Mouse (Mus musculus) urinary bladder, postnatal 36 days (tissue): Measurements from ENCODE around the gene A930004D18Rik.

Experiments used
- DNase-seq, 2 experiments: peaks; one replicate each; pipeline ENCODE4 v3.0.0; 2022; ENCODE audit warnings: low spot score in 2 of 2, mixed read lengths in 1 of 2

The A930004D18Rik gene

DNA sequence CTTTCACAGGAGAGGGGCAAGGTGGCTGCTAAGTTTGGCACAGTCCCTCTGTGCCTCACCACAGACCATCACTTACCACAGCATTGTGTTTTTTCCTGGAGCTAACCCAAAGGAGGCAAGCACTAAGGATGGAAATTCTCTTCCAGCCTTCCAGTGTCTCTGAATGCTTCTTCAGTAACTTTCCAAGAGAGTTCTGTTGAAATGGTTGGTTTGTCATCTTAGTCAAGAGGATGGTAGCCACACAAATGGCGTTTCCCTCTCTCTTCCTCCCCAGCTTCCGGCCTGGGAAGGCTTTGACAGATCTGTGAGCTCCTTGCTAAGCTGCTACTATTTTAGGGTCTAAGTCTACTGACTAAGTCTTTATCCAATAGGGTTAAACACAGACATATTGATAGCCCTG is at the start of gene A930004D18Rik:
Gene A930004D18Rik (minus strand): TSS at position 247 of the 400 bp plus-strand sequence.
- no peak for DNase-seq

DNA sequence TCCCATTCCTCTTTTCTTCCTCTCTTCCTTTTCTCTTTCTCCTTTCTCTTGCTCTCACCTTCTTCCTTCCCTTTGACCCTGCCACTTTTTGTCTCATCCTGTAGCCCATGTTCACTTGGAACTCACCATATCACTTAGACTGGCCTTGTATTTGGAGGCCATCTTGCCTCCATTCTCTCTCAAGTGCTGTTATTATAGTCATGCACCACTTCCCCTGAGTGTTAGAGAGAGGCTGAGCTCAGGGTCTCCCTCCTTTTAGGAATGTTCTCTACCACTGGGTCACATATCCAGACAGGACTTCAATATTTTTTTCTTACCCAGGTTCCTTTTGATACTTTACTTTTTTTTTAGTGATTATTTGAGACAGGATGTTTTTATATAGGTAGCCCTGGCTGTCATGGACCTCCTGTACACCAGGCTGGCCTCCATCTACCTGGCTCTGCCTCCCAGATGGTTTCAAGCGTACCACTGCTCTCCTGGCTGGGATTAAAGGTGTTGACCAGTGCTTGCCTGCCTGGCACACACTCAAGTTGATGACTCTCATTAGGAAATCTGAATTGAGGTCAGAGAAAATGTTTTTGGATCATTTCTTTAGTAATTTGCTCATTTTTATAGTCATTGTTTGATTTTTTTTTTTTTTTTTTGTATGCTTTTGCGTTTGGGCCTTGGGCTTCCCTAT is 42.8 kb upstream of the A930004D18Rik start:
- no peak for DNase-seq

DNA sequence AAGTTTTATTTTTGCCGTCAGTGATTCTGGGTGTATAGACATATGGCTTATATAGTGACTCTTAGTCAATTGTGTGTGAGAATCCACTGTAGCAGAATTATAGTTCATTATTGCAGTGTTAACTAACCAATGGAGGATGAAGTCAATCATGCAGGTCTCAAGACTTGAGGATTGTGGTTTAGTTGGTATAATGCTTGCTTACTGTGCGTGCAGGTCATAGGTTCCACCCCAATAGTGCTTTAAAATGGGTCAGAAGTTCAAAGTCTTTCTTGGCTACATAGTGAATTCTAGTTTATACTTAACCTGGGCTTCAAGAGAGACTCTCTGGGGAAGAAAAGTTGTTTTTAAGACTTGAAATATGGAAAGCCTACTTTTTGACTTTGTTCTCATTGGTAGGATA is 34.4 kb upstream of the A930004D18Rik start:
- no peak for DNase-seq

DNA sequence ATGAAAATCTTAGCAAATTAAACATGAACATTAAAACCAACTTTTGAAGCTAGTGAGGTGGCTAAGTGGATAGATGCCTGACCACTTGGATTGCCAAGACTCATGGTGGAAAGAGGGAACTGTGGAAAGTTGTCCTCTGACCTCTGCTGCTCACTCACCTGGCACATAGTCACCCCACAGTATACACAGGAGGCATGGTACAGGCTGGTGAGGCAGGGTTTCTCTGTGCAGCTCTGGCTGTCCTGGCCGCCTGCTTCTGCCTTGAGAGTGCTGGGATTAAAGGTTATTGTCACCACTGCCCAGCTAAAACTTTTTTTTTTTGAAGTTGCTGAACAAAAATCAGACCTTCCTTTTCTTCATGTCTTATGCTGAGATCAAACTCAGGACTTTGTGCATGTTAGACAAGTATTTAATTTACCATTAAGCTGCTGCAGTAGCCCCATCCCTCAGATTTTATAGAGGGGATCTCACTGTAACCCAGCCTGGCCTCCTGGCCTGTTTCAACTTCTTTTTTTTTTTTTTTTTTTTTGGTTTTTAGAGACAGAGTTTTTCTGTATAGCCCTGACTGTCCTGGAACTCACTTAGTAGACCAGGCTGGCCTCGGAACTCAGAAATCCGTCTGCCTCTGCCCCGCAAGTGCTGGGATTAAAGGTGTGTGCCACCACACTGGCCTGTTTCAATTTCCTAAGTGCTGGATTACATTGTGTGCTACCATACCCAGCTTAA is 30.7 kb upstream of the A930004D18Rik start:
- DNase-seq = no peak

DNA sequence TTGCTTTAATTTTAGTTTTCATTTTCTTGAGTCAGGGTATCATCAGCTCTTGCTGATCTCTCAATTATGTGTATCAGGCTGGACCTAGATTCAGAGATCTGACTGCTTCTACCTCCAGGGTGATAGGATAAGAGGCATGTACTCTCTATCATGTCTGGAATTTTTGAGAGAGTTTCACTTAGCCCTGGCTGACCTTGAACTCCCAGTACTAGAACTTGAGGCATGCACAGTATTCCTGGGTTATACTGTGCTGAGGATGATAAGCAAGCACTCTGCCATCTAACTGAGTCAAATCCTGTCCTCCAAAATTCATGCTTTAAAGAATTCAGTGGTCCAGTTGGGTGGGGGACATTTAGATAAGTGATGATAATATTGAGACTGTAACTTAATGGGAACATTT is 28.9 kb upstream of the A930004D18Rik start:
- no peak for DNase-seq

DNA sequence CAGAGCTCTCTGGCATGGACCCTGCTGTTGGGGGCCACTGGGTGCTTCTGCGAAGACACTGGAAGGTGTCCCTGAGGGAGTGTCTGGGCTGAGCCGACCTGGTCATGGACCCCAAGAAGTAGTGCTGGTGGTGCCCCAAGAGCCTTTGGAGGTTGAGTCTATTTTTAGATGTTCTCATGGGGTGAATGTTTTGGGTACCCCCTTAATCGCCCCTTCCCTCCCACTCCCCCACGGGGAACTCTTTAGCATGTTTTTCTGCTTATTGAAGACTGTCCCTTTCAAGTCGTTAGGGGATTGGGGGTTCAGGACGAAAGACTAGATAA is 28.1 kb upstream of the A930004D18Rik start:
- DNase-seq = no peak

DNA sequence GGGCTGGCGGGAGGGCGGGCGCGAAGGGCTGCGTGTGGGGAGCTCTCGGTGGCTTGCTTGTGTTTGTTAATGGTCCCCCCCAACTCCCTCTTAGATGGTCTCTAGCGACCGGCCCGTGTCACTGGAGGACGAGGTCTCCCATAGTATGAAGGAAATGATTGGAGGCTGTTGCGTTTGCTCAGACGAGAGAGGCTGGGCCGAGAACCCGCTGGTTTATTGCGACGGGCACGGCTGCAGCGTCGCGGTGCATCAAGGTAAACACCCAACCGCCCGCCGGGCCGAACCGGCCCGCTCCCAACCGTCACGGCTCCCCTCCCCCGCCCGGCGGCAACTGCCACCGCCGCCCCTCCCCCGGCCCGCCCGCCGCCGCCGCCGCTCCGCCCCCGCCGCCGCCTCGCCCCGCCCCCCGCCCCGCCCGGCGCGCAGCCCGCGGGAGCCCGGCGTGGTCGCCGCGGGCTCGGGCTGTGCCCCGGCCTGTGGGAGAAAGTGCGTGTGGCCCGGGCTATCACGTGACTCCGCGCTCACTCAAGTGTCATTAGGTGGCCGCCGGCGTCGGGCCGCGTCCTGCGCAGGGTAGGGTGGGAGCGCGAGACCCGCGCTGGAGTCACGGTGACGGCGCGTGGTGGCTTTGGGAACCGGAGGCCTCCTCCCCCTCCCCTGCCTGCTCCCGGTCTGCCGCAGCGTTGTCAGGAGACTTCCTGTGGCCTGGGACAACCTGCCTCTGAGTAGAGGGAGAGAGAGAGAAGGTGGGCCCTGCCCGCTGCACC is 27.6 kb upstream of the A930004D18Rik start:
- peak; percentile 68 to 72 for DNase-seq

DNA sequence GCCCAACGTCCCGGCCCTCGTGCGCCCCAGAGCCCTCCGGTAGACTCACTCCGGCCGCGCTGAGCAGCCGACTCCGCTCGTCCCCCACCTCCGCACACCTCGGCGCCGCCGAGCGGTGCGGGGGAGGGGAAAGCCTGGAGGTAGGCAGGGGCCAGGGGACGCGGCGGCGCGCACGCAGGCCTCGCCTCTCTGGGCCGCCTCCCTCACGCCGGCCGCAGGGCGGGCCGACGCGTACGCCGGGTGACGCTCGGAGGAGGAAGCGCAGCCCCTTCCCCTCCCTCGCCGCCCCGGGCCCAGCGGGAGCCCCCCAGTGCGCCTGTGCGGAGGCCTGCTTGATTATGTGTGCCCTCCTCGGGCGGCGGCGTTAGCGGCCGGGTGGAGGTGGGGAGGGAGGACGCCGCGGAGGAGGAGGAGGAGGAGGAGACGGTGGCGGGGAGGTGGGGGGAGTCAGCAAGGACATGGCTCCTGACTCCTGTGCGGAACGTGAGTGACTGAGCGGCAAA is 26.9 kb upstream of the A930004D18Rik start:
- DNase-seq = peak; percentile 81 to 89

DNA sequence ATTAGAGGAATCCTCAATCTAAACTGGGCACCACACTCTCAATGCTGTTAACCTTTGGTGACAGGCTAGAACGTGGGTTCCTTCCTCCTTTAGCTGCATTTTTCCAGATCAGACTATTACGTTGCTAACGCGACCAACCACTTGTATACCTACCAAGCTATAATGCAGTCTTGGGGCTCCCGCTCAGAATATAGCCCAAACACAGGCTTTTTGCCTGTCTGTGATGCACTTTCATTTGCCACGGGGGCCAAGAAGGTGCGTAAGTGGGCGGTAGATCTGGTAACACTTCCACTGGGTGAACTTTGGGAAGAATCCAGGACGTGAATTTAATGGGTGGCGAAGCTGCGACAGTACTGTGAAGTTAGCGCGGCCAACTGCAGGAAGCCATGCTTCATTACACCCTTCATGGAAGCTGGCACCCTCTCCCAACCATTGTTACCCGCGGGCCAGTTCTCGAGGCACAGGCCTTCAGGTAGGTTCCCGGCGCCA is 26.3 kb upstream of the A930004D18Rik start:
- DNase-seq = peak; percentile 52 to 55

DNA sequence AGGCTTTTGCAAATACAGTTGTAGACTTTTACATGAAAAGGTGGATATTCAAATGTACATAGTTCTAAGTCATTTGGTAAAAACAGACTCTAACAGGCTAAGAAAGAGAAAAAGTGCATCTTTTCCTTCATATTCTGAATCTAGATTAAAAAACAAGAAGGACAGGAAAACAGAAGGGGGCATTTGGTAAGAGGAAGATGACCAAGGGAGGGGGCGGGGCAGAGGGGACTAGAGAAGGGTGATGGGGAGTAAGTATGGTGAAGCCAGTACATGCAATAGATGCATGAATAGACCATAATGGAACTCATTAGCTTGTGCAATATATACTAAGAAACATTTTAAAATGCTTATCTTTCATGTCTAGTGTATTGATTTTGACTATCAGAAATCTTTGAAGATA is 22.9 kb upstream of the A930004D18Rik start:
- no peak for DNase-seq

DNA sequence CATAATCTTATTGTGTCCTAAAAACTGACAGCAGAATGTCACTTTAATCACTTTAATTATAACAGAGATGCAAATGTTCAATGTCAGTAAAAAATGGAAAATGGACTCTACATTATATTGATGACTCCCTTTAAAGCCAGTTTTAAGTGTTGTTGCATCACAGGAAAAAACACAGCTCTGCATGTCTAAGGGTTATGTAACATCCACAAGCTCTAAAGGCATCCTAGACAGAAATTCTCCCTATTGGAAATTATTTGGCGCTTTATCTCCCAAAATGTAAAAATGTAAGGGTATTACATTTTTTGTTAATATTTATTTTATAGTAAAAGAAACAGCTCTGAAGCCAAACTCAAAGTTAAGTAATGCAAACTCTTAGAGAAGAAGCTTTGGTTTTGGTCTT is 22.4 kb upstream of the A930004D18Rik start:
- DNase-seq = no peak

DNA sequence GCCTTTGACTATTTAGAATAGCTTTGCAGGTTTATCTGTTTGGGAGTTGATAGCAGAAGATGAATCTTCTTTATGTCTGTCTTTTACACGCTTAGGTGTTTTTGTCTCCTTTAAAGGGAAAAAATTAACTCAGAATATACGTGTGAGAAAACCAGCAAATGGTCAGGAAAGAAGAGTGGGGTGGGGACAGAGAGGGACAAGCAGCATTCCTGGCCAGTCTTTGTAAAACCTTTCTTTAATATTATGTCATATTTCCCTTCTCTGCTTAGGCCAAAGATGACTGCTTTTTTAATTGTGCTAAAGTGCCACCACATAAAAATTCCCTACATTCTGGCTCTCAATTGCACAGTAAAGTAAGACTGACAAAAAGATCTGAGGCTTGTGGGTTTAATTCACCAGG is 21.5 kb upstream of the A930004D18Rik start:
- no peak for DNase-seq

DNA sequence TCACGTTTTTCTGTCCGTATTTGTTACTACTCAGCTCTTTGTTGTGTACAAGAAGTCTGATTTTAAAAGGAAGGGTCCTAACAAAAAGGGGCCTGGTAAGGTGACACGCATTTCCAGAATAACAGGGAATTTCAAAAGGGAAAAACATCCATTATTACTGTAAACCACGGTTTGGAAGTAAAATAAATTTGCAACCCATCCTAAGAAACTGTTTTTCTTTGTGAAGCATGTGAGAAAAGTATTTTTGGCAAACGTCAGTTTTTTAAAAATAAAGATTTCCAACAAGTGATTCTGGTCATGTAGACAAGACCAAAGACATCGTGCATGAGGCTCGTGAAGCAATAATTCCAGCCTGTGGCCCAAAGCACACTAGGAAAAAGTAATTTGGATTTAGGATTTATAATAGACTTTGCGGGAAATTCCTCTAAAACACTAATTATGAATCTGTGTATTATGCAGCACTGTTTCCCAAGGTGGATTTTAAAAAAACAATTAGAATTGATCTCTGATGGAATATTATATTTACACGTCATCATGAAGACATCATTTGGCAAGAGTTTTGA is 20.7 kb upstream of the A930004D18Rik start:
- no peak for DNase-seq

DNA sequence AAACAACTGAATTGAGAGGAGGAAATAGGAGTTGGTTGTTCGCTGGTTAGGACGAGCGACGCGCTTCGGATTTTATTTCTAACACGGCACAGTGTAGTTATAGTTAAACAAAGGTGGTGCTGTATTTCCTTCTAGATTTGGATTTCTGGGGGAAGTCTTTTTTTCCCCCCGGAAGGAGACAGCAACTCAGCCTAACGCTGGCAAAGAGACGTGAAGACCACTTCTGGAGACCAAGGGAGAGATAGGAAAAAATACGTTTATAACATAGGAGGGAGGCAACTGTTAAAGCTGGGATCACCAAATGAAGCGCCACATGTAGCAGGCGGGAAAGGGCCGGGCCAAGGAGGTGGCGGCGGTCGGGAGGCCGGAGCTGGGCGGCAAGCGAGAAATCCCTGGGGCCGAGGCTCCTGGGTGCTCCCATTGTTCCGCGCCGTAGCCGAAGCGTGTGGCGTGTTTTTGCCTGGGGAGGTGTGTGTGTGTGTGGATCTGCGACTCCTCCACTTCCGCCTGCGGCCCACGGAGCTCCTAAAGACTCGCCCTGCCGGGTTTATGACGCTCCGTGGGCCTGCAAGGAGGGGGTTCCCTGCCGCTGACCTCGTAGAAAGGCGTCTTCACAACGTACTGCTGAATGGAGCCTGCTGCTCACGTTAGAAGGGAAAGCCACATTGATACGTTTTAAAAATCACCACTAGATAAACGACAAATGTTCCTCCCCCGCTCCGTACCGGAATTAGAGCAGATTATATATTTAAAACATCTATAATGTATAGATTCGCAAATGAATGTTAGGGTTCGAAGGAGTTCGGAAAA is 20.0 kb upstream of the A930004D18Rik start:
- DNase-seq = peak; percentile 61 to 64

DNA sequence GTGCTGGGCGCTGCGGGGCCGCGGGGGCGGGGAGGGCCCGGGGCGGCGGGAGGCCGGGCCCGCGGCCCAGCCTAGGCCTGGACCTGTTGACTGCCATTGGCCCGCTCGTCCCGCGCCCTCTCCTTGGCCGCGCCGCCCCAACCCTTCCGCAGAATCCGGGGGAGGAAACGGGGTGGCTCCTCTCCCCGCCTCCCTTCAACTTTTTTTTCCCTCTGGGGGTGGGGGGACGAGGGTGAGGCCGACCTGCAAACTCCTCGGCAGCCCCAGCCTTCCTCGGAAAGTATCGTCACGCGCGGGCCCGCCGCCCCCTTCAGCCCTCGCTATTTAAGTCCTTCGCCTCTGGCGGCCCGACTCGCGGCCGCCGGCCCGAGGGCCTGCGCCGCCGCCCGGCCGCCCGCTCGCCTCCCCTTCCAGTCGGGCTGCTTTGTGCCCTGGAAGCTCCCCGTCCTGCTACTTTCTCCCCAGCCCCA is 19.3 kb upstream of the A930004D18Rik start:
- DNase-seq = peak; percentile 93 to 96

DNA sequence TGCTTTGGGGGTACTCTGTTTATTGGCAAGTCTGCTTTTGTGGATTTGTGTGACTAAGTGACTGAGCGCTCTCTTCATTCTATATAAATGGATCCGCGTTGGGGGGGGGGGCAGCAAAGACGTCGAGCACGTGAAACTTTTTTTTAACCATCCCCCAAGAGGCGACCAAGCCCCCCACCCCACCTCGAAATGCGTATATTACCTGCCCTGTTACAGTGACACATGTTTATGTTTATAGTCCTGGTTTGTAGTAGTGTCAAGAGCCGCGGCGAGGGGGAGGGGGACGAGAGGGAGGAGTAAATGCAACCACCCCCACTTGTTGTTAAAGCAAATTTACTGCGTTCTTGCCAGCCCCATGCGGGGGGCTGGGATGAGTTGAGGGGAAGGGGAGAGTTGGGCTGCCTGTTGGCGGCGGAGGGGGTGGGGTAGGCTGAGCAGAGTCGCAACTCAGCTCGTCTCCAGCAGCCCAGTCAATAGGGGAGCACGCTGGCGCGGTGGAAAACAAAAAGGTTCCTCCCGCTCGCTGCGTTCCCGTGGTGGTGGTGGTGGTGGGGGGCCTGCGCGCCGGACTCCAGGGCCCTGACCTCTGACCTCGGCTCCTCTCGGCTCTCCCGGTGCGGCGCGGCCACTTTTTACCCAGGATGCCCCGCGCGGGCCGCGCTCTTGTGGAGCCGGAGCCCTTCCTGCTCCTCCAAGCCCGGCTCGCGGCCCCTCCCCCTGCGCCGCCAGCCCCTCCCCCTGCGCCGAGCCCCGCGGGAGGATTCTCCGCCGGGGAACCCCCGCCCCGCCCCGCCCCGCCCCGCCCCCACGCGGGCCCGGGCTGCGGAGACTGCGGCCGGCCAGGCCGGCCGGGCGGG is 18.6 kb upstream of the A930004D18Rik start:
- peak; percentile 93 to 95 for DNase-seq

DNA sequence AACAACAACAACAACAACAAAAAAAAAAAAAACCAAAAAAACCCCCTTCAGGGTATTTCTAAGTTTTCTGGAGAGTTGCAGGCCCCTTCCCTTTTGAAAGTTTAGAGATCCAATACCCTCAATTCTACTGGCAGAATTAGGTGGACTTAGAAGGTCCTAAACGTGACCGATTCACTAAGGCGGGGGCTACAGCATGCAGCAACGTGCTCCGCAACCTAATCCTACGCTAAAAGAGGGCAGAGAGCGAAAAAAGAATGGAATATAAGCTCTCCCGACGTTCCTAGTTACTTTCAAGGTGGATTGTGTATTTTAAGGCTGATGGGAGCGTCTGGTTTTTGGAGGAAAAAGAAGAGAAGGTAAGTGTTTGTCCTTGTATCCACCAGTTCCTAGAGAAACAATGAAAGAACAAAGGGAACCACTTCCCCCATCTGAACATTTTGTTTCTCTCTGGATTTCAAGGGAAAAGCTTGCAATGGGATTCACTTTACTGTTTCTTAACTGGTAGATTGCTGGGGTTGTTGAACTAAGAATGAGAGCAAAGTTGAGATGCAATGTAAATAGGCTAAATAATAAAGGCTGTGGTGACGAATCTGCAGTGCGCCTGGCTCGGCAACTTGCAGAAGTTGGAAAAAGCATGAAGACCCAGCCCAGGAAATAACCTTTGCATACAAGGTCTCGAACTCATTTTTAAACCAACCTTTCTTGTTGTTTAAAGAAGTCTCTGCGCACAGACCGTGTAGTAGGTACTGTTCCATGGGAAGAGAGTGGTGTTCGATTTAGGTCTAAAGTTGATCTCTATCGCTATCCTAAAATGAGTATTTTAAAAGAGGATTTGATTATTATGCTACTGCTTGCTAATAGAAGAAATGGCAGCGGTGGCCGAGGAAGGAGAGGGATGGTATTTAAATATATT is 17.7 kb upstream of the A930004D18Rik start, which contains the start of gene Mllt10:
Gene Mllt10 (plus strand): TSS at position 222 of the 913 bp plus-strand sequence.
- DNase-seq = peak in 1 of 2 experiments; percentile 26

DNA sequence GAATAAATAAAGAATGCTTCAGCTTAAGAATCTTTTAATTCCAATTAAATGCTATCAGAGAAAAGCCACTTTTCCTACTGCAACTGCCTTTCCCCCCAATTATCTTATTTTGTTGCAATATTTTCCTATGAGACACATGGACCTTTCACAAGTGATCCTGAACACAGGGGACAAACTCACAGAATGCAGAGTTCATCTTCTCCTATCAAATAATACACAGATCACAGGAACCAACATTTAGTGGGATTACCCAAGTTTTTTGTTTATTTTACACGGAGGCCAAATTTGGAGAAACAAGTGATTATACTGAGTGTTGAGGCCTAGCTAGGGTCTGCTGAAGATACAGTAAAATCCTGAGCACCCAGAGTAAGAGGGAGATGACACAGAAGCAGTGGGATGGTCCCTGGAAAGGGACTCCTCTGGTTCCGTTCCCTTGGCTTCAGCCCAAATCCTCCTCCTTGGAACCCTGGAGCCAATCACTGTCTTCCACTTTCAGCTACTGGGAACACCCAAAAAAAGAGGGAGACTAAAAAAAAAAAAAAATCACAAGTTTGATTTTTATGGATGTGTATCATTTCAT is 16.5 kb upstream of the A930004D18Rik start:
- DNase-seq = peak in 1 of 2 experiments; percentile 54
